Mouse (Mus musculus): ENCODE data around the gene Fam83c. TPM values are rescaled to one million over a fixed set of nuclear protein-coding genes. Genes with fewer than 3 reads are reported as not detected.
A peak's percentile ranks its signal among the peaks of the same experiment; 100 is the strongest.

Fam83c gene
- polyA plus RNA-seq, 1 experiment from 2014 or later = 0.23 TPM

- DNase-seq (ENCODE audit: low spot score) (no peak), ATAC-seq (replicated peaks; ENCODE audit: low FRiP score) (no peak)
- Histone ChIP-seq H3K4me1 (replicated peaks; ENCODE audit: control insufficient read depth, insufficient read depth, low read length) (peaks cover 2% of the 10 kb centered on the region; the same call in 1 of the 2 replicates), H3K27me3 (ENCODE audit: control insufficient read depth, insufficient read depth, low read length) (no peaks in the 10 kb centered on the region), H3K27ac (ENCODE audit: low read depth, low read length) (no peak overlapping the region), H3K9ac (ENCODE audit: low read length) (no peak overlapping the region), H3K4me2 (ENCODE audit: low read depth, low read length, severe bottlenecking) (no peak overlapping the region), H3K9me3 (ENCODE audit: control insufficient read depth, low read length) (no peaks in the 10 kb centered on the region), H3K4me3 (ENCODE audit: low read depth, low read length) (no peak overlapping the region), H3K36me3 (ENCODE audit: control insufficient read depth, insufficient read depth, low read length) (peaks cover 4% of the 10 kb centered on the region; the same call in 1 of the 2 replicates)
- 96% methylated on average over 5 of the region's 5 CpGs for WGBS
These were observed 13.9 kb downstream of the Fam83c start for GRCm38 (mm10) chr2:155820779-155821178.

- no peaks in the 10 kb centered on the region for H3K4me1 ChIP-seq (replicated peaks; ENCODE audit: control insufficient read depth, insufficient read depth, low read length)
- no peaks in the 10 kb centered on the region for H3K27me3 ChIP-seq (ENCODE audit: control insufficient read depth, insufficient read depth, low read length)
- DNase-seq (ENCODE audit: low spot score) (no peak), ATAC-seq (replicated peaks; ENCODE audit: low FRiP score) (no peak)
- H3K4me3 ChIP-seq (ENCODE audit: low read depth, low read length) = peak overlapping the region; percentile 40; the same call in 1 of the 2 replicates
- H3K36me3 ChIP-seq (ENCODE audit: control insufficient read depth, insufficient read depth, low read length) = peaks cover 4% of the 10 kb centered on the region; the same call in 1 of the 2 replicates
- H3K27ac ChIP-seq (ENCODE audit: low read depth, low read length) = peak overlapping the region; percentile 63
- WGBS = 66% methylated on average over 6 of the region's 6 CpGs
- peak overlapping the region; percentile 59 for H3K4me2 ChIP-seq (ENCODE audit: low read depth, low read length, severe bottlenecking)
- no peaks in the 10 kb centered on the region for H3K9me3 ChIP-seq (ENCODE audit: control insufficient read depth, low read length)
- H3K9ac ChIP-seq (ENCODE audit: low read length) = peak overlapping the region; percentile 59; the same call in 1 of the 2 replicates
These were observed 15.0 kb downstream of the Fam83c start for GRCm38 (mm10) chr2:155819449-155820251.

- no peak for DNase-seq (ENCODE audit: low spot score)
- H3K36me3 ChIP-seq (ENCODE audit: control insufficient read depth, insufficient read depth, low read length) = peaks cover 4% of the 10 kb centered on the region; the same call in 1 of the 2 replicates
- no peaks in the 10 kb centered on the region for H3K27me3 ChIP-seq (ENCODE audit: control insufficient read depth, insufficient read depth, low read length)
- peak within 1 kb of the TSS; percentile 59 for H3K9ac ChIP-seq (ENCODE audit: low read length)
- H3K9me3 ChIP-seq (ENCODE audit: control insufficient read depth, low read length) = no peaks in the 10 kb centered on the region
- H3K4me3 ChIP-seq (ENCODE audit: low read depth, low read length) = peak within 1 kb of the TSS; percentile 40
- no peak for ATAC-seq (replicated peaks; ENCODE audit: low FRiP score)
- H3K4me1 ChIP-seq (replicated peaks; ENCODE audit: control insufficient read depth, insufficient read depth, low read length) = no peaks in the 10 kb centered on the region
- peak within 1 kb of the TSS; percentile 59 for H3K4me2 ChIP-seq (ENCODE audit: low read depth, low read length, severe bottlenecking)
- H3K27ac ChIP-seq (ENCODE audit: low read depth, low read length) = peak within 1 kb of the TSS; percentile 63
These were observed 15.4 kb downstream of the Fam83c start, which contains the start of gene BC029722 for GRCm38 (mm10) chr2:155819392-155819448. Gene BC029722, minus strand, starts transcription at chr2:155819426.

- ATAC-seq (replicated peaks; ENCODE audit: low FRiP score) (peak; percentile 95), DNase-seq (ENCODE audit: low spot score) (peak; percentile 91)
- Histone ChIP-seq H3K36me3 (ENCODE audit: control insufficient read depth, insufficient read depth, low read length) (peaks cover 4% of the 10 kb centered on the region; the same call in 1 of the 2 replicates), H3K4me2 (ENCODE audit: low read depth, low read length, severe bottlenecking) (peak overlapping the region; percentile 59), H3K9me3 (ENCODE audit: control insufficient read depth, low read length) (no peaks in the 10 kb centered on the region), H3K4me3 (ENCODE audit: low read depth, low read length) (peak overlapping the region; percentile 40), H3K27ac (ENCODE audit: low read depth, low read length) (peak overlapping the region; percentile 63; the same call in 1 of the 2 replicates), H3K27me3 (ENCODE audit: control insufficient read depth, insufficient read depth, low read length) (no peaks in the 10 kb centered on the region), H3K4me1 (replicated peaks; ENCODE audit: control insufficient read depth, insufficient read depth, low read length) (no peaks in the 10 kb centered on the region), H3K9ac (ENCODE audit: low read length) (peak overlapping the region; percentile 59)
- 4% methylated on average over 37 of the region's 37 CpGs for WGBS
These were observed 15.9 kb downstream of the Fam83c start for GRCm38 (mm10) chr2:155818596-155819391.

- H3K4me1 ChIP-seq (replicated peaks; ENCODE audit: control insufficient read depth, insufficient read depth, low read length) = no peaks in the 10 kb centered on the region
- no peak overlapping the region for H3K4me3 ChIP-seq (ENCODE audit: low read depth, low read length)
- peaks cover 4% of the 10 kb centered on the region; the same call in 1 of the 2 replicates for H3K36me3 ChIP-seq (ENCODE audit: control insufficient read depth, insufficient read depth, low read length)
- no peak overlapping the region for H3K27ac ChIP-seq (ENCODE audit: low read depth, low read length)
- no peak overlapping the region for H3K9ac ChIP-seq (ENCODE audit: low read length)
- no peaks in the 10 kb centered on the region for H3K27me3 ChIP-seq (ENCODE audit: control insufficient read depth, insufficient read depth, low read length)
- H3K4me2 ChIP-seq (ENCODE audit: low read depth, low read length, severe bottlenecking) = no peak overlapping the region
- ATAC-seq (replicated peaks; ENCODE audit: low FRiP score) (no peak), DNase-seq (ENCODE audit: low spot score) (no peak)
- H3K9me3 ChIP-seq (ENCODE audit: control insufficient read depth, low read length) = no peaks in the 10 kb centered on the region
- 83% methylated on average over 10 of the region's 10 CpGs for WGBS
These were observed 17.1 kb downstream of the Fam83c start for GRCm38 (mm10) chr2:155817301-155818245.

GRCm38 (mm10) chr2:155816179-155816578 lies 18.5 kb downstream of the Fam83c start:
- no peaks in the 10 kb centered on the region for H3K27me3 ChIP-seq (ENCODE audit: control insufficient read depth, insufficient read depth, low read length)
- no peaks in the 10 kb centered on the region for H3K9me3 ChIP-seq (ENCODE audit: control insufficient read depth, low read length)
- no peak overlapping the region for H3K9ac ChIP-seq (ENCODE audit: low read length)
- peaks cover under 1% of the 10 kb centered on the region; the same call in 1 of the 2 replicates for H3K36me3 ChIP-seq (ENCODE audit: control insufficient read depth, insufficient read depth, low read length)
- H3K4me1 ChIP-seq (replicated peaks; ENCODE audit: control insufficient read depth, insufficient read depth, low read length) = no peaks in the 10 kb centered on the region
- no peak overlapping the region for H3K4me2 ChIP-seq (ENCODE audit: low read depth, low read length, severe bottlenecking)
- no peak overlapping the region for H3K27ac ChIP-seq (ENCODE audit: low read depth, low read length)
- DNase-seq (ENCODE audit: low spot score) (no peak), ATAC-seq (replicated peaks; ENCODE audit: low FRiP score) (no peak)
- no peak overlapping the region for H3K4me3 ChIP-seq (ENCODE audit: low read depth, low read length)
- 100% methylated on average over 1 of the region's 1 CpGs for WGBS

- no peak overlapping the region for H3K4me2 ChIP-seq (ENCODE audit: low read depth, low read length, severe bottlenecking)
- no peak overlapping the region for H3K4me3 ChIP-seq (ENCODE audit: low read depth, low read length)
- no peaks in the 10 kb centered on the region for H3K36me3 ChIP-seq (ENCODE audit: control insufficient read depth, insufficient read depth, low read length)
- H3K9me3 ChIP-seq (ENCODE audit: control insufficient read depth, low read length) = no peaks in the 10 kb centered on the region
- H3K27me3 ChIP-seq (ENCODE audit: control insufficient read depth, insufficient read depth, low read length) = no peaks in the 10 kb centered on the region
- no peaks in the 10 kb centered on the region for H3K4me1 ChIP-seq (replicated peaks; ENCODE audit: control insufficient read depth, insufficient read depth, low read length)
- ATAC-seq (replicated peaks; ENCODE audit: low FRiP score) (no peak), DNase-seq (ENCODE audit: low spot score) (no peak)
- 30% methylated on average over 5 of the region's 5 CpGs for WGBS
- no peak overlapping the region for H3K27ac ChIP-seq (ENCODE audit: low read depth, low read length)
- H3K9ac ChIP-seq (ENCODE audit: low read length) = no peak overlapping the region
These were observed 19.8 kb downstream of the Fam83c start for GRCm38 (mm10) chr2:155814829-155815228.

- H3K9ac ChIP-seq (ENCODE audit: low read length) = no peak overlapping the region
- H3K4me1 ChIP-seq (replicated peaks; ENCODE audit: control insufficient read depth, insufficient read depth, low read length) = no peaks in the 10 kb centered on the region
- no peak for ATAC-seq (replicated peaks; ENCODE audit: low FRiP score)
- H3K27ac ChIP-seq (ENCODE audit: low read depth, low read length) = no peak overlapping the region
- 81% methylated on average over 4 of the region's 4 CpGs for WGBS
- H3K4me2 ChIP-seq (ENCODE audit: low read depth, low read length, severe bottlenecking) = no peak overlapping the region
- no peaks in the 10 kb centered on the region for H3K27me3 ChIP-seq (ENCODE audit: control insufficient read depth, insufficient read depth, low read length)
- H3K9me3 ChIP-seq (ENCODE audit: control insufficient read depth, low read length) = no peaks in the 10 kb centered on the region
- no peak overlapping the region for H3K4me3 ChIP-seq (ENCODE audit: low read depth, low read length)
- DNase-seq (ENCODE audit: low spot score) = no peak
- H3K36me3 ChIP-seq (ENCODE audit: control insufficient read depth, insufficient read depth, low read length) = no peaks in the 10 kb centered on the region
These were observed 22.0 kb downstream of the Fam83c start for GRCm38 (mm10) chr2:155812637-155813036.

Data from forebrain, embryonic 11.5 days (tissue).